Mouse (Mus musculus) lung, embryonic 16.5 days (tissue): ENCODE results near the gene Ube2g1. TPM values are rescaled to one million over a fixed set of nuclear protein-coding genes. Genes with fewer than 3 reads are reported as not detected.

Experiments
- ATAC-seq: fragments of 200-750 bp; cut with Nextera tagmentation; 2 replicates; pipeline ENCODE4 v1.8.0; 2017; ENCODE audit warnings: low read depth, mild to moderate bottlenecking, moderate library complexity
- H3K27ac ChIP-seq: fragments of 300-500 bp; sonication (generic); 2 replicates; pipeline ENCODE4 v1.5.1; 2014; ENCODE audit warnings: mild to moderate bottlenecking, control low read depth, low read length
- H3K27me3 ChIP-seq: fragments of 300-500 bp; sonication (generic); 2 replicates; pipeline ENCODE4 v1.6.1; 2014; ENCODE audit warnings: low read depth, low read length, mixed read lengths; ENCODE audit not compliant: control insufficient read depth, insufficient read depth
- H3K36me3 ChIP-seq: fragments of 300-500 bp; sonication (generic); 2 replicates; pipeline ENCODE4 v1.6.1; 2014; ENCODE audit warnings: low read length; ENCODE audit not compliant: control insufficient read depth, insufficient read depth
- H3K4me1 ChIP-seq: fragments of 300-500 bp; sonication (generic); replicated peaks from 2 replicates; pipeline ENCODE4 v1.6.1; 2014; ENCODE audit warnings: low read length, mixed read lengths; ENCODE audit not compliant: control insufficient read depth, insufficient read depth
- H3K4me2 ChIP-seq: fragments of 300-500 bp; sonication (generic); 2 replicates; pipeline ENCODE4 v1.6.1; 2014; ENCODE audit warnings: low read depth, low read length, control low read depth
- H3K4me3 ChIP-seq: fragments of 300-500 bp; sonication (generic); 2 replicates; pipeline ENCODE4 v1.5.1; 2014; ENCODE audit warnings: mild to moderate bottlenecking, low read length, control low read depth
- H3K9ac ChIP-seq: fragments of 300-500 bp; sonication (generic); 2 replicates; pipeline ENCODE4 v1.6.1; 2014; ENCODE audit warnings: low read length, control low read depth
- H3K9me3 ChIP-seq: fragments of 300-500 bp; sonication (generic); 2 replicates; pipeline ENCODE4 v1.6.1; 2016; ENCODE audit warnings: low read length; ENCODE audit not compliant: control insufficient read depth
- WGBS: fragments of 180-500 bp; shearing (Covaris S2); extraction: QIAGEN DNeasy Blood & Tissue Kit; methylation state at CpG from one replicate; pipeline ENCODE4 v1.1.7; 2014; 5-methylcytosine and 5-hydroxymethylcytosine counted together
- polyA plus RNA-seq: library from polyadenylated mRNA; unstranded; fragments of >200 nt; fragmentation: Nextera tagmentation; extraction: Ambion mirVana; gene quantifications from 2 replicates; pipeline ENCODE4 v1.2.1, GENCODE M21; 2015

Ube2g1 gene
- polyA plus RNA-seq, 1 experiment from 2014 or later: 67.2 TPM

DNA sequence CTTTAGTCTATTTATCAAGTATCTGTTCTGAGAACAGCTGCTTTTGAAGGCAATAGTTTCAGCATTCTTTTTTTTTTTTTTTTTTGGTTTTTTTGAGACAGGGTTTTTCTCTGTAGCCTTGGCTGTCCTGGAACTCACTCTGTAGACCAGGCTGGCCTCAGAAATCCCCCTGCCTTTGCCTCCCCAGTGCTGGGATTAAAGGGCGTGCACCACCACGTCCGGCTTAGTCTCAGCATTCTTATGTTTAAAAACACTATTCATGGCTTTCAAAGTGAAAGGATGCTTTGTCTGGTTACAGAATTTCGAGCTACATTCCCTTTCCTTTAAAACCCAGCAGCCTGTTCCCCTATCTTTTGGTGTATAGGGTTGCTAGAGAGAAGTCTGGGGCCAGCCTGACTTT is 35.6 kb downstream of the Ube2g1 start:
- Histone ChIP-seq H3K4me1 (no peaks in the 10 kb centered on the region), H3K27ac (no peak overlapping the region), H3K36me3 (no peaks in the 10 kb centered on the region), H3K9ac (no peak overlapping the region), H3K4me3 (no peak overlapping the region), H3K27me3 (no peaks in the 10 kb centered on the region), H3K9me3 (no peaks in the 10 kb centered on the region), H3K4me2 (no peak overlapping the region)
- no peak for ATAC-seq
- WGBS: 67% methylated on average over 4 of the region's 4 CpGs

DNA sequence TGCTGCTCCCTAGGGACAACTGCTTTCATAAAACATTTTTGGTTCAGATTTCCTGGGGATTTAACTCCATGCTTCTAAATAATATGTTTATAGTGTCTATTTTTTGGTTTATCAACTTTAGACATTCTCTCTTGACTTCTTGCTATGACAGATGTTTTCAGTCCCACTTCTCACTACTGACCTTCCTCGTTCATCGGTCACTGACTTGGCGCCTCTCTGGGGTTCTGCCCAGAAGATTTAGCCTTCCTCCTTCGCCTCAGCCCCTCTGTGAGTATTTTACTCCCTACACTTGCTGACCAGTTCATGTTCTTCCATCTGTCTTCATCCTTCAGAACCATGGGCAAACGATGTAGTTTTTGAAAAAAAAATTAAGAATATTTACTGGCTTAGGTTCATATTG is 38.3 kb downstream of the Ube2g1 start:
- no peak overlapping the region for H3K4me2 ChIP-seq
- no peaks in the 10 kb centered on the region for H3K36me3 ChIP-seq
- H3K4me1 ChIP-seq: no peaks in the 10 kb centered on the region
- no peak overlapping the region for H3K4me3 ChIP-seq
- H3K9ac ChIP-seq: no peak overlapping the region
- H3K27me3 ChIP-seq: no peaks in the 10 kb centered on the region
- no peak for ATAC-seq
- no peak overlapping the region for H3K27ac ChIP-seq
- H3K9me3 ChIP-seq: no peaks in the 10 kb centered on the region
- WGBS: 55% methylated on average over 5 of the region's 5 CpGs

DNA sequence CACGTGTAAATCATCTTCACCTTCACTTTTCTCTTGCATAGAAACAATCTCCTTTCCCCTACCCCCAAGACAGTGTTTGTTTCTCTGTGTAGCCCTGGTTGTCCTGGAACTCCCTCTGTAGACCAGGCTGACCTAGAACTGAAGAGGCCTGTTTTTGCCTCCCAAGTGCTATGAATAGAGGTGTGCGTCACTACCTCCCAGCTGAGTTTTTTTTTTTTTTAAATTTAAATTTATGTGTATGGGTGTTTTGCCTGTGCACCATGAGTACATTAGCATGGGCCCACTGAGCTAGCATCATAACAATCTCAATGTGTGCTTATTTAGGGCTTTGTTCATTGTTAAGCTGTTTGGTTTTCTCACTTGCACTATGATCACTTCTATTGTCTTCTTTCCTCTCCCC is 43.3 kb downstream of the Ube2g1 start:
- no peak for ATAC-seq
- Histone ChIP-seq H3K4me2 (no peak overlapping the region), H3K9me3 (no peaks in the 10 kb centered on the region), H3K4me3 (no peak overlapping the region), H3K9ac (no peak overlapping the region), H3K27me3 (no peaks in the 10 kb centered on the region), H3K27ac (no peak overlapping the region), H3K4me1 (no peaks in the 10 kb centered on the region), H3K36me3 (no peaks in the 10 kb centered on the region)
- WGBS: 76% methylated on average over 2 of the region's 2 CpGs

DNA sequence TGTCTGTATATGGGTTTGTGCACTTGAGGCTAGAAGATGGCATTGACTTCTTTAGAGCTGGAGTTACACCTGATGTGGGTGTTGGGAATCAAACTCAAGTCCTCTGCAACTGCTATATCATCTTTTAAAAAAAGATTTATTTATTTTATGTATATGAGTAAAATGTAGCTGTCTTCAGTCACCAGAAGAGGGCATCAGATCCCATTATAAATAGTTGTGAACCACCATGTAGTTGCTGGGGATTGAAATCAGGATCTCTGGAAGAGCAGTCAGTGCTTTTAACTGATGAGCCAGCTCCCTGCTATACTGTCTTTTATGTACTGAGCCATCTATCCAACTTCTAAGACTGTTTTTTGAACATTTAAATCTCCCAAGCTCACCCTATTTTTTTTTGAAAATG is 52.8 kb downstream of the Ube2g1 start:
- no peaks in the 10 kb centered on the region for H3K4me1 ChIP-seq

DNA sequence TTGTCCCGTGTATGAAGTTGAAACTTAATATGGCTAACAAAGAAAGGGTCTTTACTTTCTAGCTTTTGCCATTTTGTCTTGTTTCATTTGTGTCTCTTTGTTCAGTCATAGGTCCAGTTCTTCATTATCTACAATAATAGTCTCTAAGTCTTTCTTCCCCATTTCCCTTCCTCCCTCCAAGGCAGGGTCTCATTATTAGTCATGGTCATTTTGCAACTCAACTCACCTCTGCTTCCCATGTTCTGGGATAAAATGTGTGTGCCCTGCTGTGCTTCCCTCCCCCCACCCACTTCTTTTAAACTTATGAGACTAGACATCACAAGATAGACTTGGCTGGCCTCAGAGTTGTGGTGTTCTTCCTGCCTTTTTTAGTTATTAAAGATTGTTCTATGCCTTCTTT is 53.3 kb downstream of the Ube2g1 start:
- Histone ChIP-seq H3K9ac (no peak overlapping the region), H3K4me3 (no peak overlapping the region), H3K4me2 (no peak overlapping the region), H3K4me1 (no peaks in the 10 kb centered on the region), H3K27ac (no peak overlapping the region), H3K27me3 (no peaks in the 10 kb centered on the region), H3K36me3 (no peaks in the 10 kb centered on the region), H3K9me3 (no peaks in the 10 kb centered on the region)
- no peak for ATAC-seq
- 89% methylated on average over 1 of the region's 1 CpGs for WGBS

More for the DNA sequence above, 52.8 kb downstream of the Ube2g1 start:
- H3K36me3 ChIP-seq: no peaks in the 10 kb centered on the region
- H3K9ac ChIP-seq: no peak overlapping the region
- no peak for ATAC-seq
- H3K27me3 ChIP-seq: no peaks in the 10 kb centered on the region
- H3K4me2 ChIP-seq: no peak overlapping the region
- no peak overlapping the region for H3K4me3 ChIP-seq
- H3K27ac ChIP-seq: no peak overlapping the region
- H3K9me3 ChIP-seq: no peaks in the 10 kb centered on the region

DNA sequence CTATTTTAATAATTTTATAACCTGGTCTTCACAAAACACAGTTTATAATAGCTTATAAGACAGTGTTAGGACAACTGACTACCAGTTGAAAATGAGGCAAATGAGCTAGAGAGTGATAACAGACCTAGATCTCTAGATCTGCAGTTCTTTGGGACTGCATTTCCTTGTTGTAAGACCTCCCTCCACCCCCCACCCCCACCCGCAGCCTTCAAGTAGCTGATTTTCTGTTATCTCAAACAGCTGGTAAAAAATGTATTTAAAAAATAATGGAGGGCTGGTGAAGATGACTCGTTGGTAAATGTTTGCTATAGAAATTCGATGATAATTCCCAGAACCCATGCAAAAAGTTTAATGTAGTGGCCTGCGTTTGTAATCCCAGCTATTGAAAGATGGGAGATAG is 57.6 kb downstream of the Ube2g1 start:
- no peak for ATAC-seq
- no peaks in the 10 kb centered on the region for H3K27me3 ChIP-seq
- no peaks in the 10 kb centered on the region for H3K9me3 ChIP-seq

DNA sequence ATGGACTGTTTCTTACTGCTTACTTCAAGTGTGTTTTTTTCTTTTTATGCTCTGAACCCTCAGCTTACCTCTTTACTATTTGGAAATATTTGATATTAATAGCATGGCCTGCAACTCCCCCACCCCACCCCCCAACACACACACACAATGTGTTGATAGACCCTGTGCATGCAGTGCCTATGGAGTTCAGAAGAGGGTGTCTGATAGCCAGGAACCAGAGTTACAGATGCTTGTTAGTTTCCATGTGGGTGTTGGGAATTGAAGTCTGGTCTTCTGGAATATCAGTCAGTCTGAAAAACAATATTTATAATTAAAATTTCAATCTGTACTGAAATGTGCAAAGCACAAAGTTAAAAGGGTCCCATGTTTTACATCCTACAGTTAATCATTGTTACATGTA is 63.6 kb downstream of the Ube2g1 start:
- Histone ChIP-seq H3K27ac (no peak overlapping the region), H3K4me2 (no peak overlapping the region), H3K9me3 (no peaks in the 10 kb centered on the region), H3K36me3 (no peaks in the 10 kb centered on the region), H3K4me1 (no peaks in the 10 kb centered on the region), H3K27me3 (no peaks in the 10 kb centered on the region), H3K4me3 (no peak overlapping the region), H3K9ac (no peak overlapping the region)
- ATAC-seq: no peak

More for the DNA sequence above, 57.6 kb downstream of the Ube2g1 start:
- Histone ChIP-seq H3K4me1 (no peaks in the 10 kb centered on the region), H3K4me3 (no peak overlapping the region), H3K27ac (no peak overlapping the region), H3K9ac (no peak overlapping the region), H3K36me3 (no peaks in the 10 kb centered on the region), H3K4me2 (no peak overlapping the region)
- WGBS: 84% methylated on average over 4 of the region's 4 CpGs

DNA sequence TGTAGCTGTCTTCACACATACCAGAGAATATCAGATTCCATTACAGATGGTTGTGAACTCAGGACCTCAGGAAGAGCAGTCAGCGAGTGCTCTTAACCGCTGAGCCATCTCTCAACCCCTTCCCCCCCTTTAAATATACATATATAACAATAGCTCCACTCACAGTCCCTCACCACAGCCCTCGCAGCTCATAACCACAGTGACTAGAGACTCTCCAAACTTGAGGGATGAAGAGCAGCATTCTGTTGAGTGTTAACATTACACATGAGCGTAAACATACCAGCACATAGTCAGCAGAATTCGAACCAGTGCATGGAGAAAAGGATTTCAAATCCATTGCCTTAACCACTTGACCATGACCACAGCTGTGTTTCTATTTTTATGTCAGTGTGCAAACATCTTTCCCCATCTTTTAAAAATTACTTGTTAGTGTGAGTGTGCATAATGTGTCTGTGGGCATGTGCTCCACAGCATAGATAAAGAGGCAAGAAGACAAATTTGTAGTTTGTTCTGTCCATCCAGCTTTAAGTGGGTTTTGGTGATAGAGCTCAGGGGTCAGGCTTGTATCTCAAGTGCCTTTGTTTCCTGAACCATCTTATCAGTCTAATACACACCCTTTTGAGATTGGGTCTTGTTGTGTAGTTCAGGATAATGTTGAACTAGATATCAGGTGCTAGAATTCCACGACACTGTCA is 64.4 kb downstream of the Ube2g1 start:
- ATAC-seq: no peak
- no peak overlapping the region for H3K4me2 ChIP-seq
- 50% methylated on average over 6 of the region's 6 CpGs for WGBS

DNA sequence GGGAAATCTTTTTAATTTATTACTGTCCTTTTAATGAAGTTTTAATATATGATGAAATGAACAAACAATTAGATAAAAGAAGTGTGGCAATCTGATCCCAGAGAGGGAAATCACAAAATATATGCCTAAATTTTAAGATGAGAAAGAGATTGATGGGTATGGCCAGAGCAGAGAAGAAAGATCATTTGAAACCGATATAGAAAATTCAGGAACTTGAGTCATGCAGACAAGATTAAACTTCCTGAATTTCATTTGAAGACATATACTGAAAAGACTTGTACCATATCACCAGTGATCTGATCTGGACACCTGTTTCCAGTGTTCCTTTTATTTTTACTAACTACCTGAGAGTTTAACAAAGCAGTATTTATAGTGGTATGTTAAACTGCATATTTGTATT is 65.4 kb downstream of the Ube2g1 start:
- H3K4me2 ChIP-seq: no peak overlapping the region
- H3K4me1 ChIP-seq: no peaks in the 10 kb centered on the region
- no peaks in the 10 kb centered on the region for H3K36me3 ChIP-seq
- no peaks in the 10 kb centered on the region for H3K9me3 ChIP-seq
- no peaks in the 10 kb centered on the region for H3K27me3 ChIP-seq
- WGBS: 73% methylated on average over 1 of the region's 1 CpGs
- no peak overlapping the region for H3K4me3 ChIP-seq
- no peak overlapping the region for H3K27ac ChIP-seq
- H3K9ac ChIP-seq: no peak overlapping the region
- ATAC-seq: no peak

More for the DNA sequence above, 64.4 kb downstream of the Ube2g1 start:
- H3K36me3 ChIP-seq: no peaks in the 10 kb centered on the region
- no peak overlapping the region for H3K4me3 ChIP-seq
- no peak overlapping the region for H3K9ac ChIP-seq
- no peaks in the 10 kb centered on the region for H3K4me1 ChIP-seq
- H3K27me3 ChIP-seq: no peaks in the 10 kb centered on the region
- H3K9me3 ChIP-seq: no peaks in the 10 kb centered on the region
- no peak overlapping the region for H3K27ac ChIP-seq

DNA sequence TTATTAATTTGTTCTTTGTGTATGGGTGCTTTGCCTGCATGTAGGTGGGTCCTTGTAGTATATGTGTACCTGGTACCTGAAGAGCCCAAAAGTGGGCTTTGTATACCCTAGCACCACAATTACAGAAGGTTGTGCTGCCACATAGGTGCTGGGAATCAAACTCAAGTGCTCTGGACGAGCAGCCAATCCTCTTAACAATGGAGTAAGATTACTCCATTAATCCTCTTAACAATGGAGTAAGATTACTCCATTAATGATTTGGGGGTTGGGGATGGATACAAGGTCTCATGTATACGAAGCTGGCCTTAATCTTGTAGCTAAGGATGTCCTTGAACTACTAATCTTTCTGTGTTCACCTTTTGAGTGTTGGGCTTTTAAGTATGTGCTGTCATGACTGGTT is 68.2 kb downstream of the Ube2g1 start:
- Histone ChIP-seq H3K4me1 (no peaks in the 10 kb centered on the region), H3K4me3 (no peak overlapping the region), H3K9me3 (no peaks in the 10 kb centered on the region), H3K36me3 (no peaks in the 10 kb centered on the region), H3K9ac (no peak overlapping the region), H3K27ac (no peak overlapping the region), H3K27me3 (no peaks in the 10 kb centered on the region), H3K4me2 (no peak overlapping the region)
- WGBS: 69% methylated on average over 2 of the region's 2 CpGs
- no peak for ATAC-seq
